Mouse (Mus musculus): ENCODE data around the gene Lurap1.

DNA sequence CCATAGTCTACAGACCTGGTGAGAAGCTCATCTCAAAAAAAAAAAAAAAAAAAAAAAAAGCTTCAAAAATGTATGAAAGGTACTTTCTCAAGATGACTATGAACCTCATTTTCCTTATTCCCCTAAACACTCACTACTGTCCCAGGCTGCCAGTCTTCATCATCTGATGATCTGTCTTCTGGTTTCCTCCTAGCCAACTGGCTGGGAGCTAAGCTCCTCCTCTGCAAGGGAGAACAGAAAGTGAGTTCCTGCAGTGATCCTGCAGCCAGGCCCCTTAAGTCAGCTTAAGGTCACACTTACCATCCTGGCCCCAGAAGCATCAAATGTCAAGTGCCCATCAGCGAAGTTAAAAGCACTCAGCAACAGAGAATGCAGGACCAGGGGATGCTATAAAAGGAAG, 28.4 kb downstream of the Lurap1 start:
- TF ChIP-seq CTCF (conservative IDR thresholded peaks at IDR 0.05; ENCODE audit: low read length): no peak
- no peak for TF ChIP-seq POU5F1 (IDR thresholded peaks at IDR 0.05; ENCODE audit: borderline replicate concordance, low read length)
- no peak for TF ChIP-seq NANOG (IDR thresholded peaks at IDR 0.05; ENCODE audit: borderline replicate concordance, low read length)
